Mouse (Mus musculus) heart, embryonic 10.5 days (tissue): ENCODE measurements around the gene Csrnp3. TPM values are rescaled to one million over a fixed set of nuclear protein-coding genes. Genes with fewer than 3 reads are reported as not detected.

Source experiments
- DNase-seq: peaks from one replicate; pipeline ENCODE4 v3.0.0-alpha.2; 2017; ENCODE audit warnings: low spot score
- H3K27ac ChIP-seq: fragments of 300-500 bp; sonication (generic); 2 replicates; pipeline ENCODE4 v1.5.1; 2016; ENCODE audit warnings: mild to moderate bottlenecking
- H3K27me3 ChIP-seq: fragments of 300-500 bp; sonication (generic); 2 replicates; pipeline ENCODE4 v1.6.1; 2016; ENCODE audit warnings: mild to moderate bottlenecking; ENCODE audit not compliant: poor library complexity, insufficient read depth, severe bottlenecking
- H3K36me3 ChIP-seq: fragments of 300-500 bp; sonication (generic); 2 replicates; pipeline ENCODE4 v1.6.1; 2016; ENCODE audit warnings: mild to moderate bottlenecking, moderate library complexity
- H3K4me1 ChIP-seq: fragments of 300-500 bp; sonication (generic); 2 replicates; pipeline ENCODE4 v1.6.1; 2016; ENCODE audit warnings: mild to moderate bottlenecking
- H3K4me3 ChIP-seq: fragments of 300-500 bp; sonication (generic); 2 replicates; pipeline ENCODE4 v1.5.1; 2016; ENCODE audit warnings: mild to moderate bottlenecking, moderate library complexity
- H3K9me3 ChIP-seq: fragments of 300-500 bp; sonication (generic); 2 replicates; pipeline ENCODE4 v1.6.1; 2016; ENCODE audit warnings: mild to moderate bottlenecking, moderate library complexity
- WGBS: fragments of 180-500 bp; shearing (Covaris S2); methylation state at CpG from one replicate; pipeline ENCODE4 v1.1.7; 2016; 5-methylcytosine and 5-hydroxymethylcytosine counted together
- polyA plus RNA-seq: library from polyadenylated mRNA; unstranded; fragments of >200 nt; fragmentation: Nextera tagmentation; extraction: Ambion mirVana; gene quantifications from 2 replicates; pipeline ENCODE4 v1.2.1, GENCODE M21; 2016

Csrnp3 gene
- polyA plus RNA-seq, 1 experiment from 2014 or later: 2.2 TPM

DNA sequence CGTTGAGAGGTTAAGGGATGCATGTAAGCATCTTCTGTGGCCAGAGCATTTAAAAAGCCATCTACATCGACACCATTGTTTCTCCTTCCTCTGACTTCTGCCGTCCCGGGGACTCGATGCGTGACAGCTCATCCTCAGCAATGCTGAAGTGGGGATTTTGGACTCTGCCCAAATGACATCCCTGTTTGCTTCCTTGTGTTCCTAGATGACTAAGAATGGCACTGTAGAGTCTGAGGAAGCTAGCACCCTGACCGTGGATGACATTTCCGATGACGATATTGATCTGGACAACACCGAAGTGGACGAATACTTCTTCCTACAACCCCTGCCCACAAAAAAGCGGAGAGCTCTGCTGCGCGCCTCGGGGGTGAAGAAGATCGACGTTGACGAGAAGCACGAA, 173.7 kb downstream of the Csrnp3 start:
- Histone ChIP-seq H3K27me3 (no peaks in the 10 kb centered on the region), H3K4me3 (no peak overlapping the region), H3K9me3 (no peaks in the 10 kb centered on the region), H3K4me1 (no peaks in the 10 kb centered on the region), H3K27ac (no peak overlapping the region), H3K36me3 (no peaks in the 10 kb centered on the region)
- whole genome bisulfite sequencing: 91% methylated on average over 19 of the region's 19 CpGs
- no peak for DNase-seq

DNA sequence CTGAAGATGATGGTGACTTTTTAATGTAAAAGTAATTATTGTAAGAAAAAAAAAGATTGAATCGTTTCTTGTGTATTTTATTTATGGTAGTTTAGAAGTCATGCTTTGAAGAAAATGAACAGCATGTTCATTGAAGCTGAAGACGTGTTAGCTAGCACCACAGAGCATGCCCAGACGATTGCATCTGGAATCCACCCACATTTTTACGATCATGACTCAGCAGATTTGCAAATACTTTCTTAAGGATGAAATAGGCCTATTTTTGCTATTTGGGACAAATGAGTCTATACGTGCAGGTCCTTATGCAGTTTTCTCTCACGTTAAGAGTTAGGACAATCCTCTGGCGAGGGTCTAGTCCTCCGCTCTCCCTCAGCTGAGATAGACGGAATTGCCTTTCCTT, 177.9 kb downstream of the Csrnp3 start:
- no peaks in the 10 kb centered on the region for H3K9me3 ChIP-seq
- no peaks in the 10 kb centered on the region; the same call in 1 of the 2 replicates for H3K4me1 ChIP-seq
- no peaks in the 10 kb centered on the region for H3K27me3 ChIP-seq
- H3K4me3 ChIP-seq: no peak overlapping the region
- H3K36me3 ChIP-seq: no peaks in the 10 kb centered on the region
- WGBS: 89% methylated on average over 9 of the region's 9 CpGs
- no peak overlapping the region for H3K27ac ChIP-seq
- DNase-seq: no peak

DNA sequence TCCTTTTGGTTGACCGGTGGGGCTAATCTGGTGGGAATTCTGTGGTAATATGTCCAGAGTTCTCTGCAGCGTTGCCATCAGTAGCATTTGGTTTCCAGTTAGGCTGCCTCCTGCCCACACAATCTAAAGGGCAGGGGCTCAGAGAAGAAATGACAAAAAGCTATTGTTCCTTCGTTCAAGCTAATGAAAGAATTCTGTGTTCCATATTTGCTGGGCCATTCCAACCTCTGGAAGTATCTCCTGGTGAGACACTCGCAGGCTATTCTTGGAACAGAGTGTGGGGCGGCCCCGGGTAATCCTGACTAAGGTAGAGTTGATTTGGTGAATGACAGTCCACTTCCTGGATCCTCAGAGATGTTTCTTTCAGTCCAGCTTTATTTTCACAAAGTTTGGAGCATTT, 179.3 kb downstream of the Csrnp3 start:
- Histone ChIP-seq H3K36me3 (no peaks in the 10 kb centered on the region), H3K4me1 (no peaks in the 10 kb centered on the region; the same call in 1 of the 2 replicates), H3K27ac (no peak overlapping the region), H3K4me3 (no peak overlapping the region), H3K27me3 (no peaks in the 10 kb centered on the region), H3K9me3 (no peaks in the 10 kb centered on the region)
- WGBS: 65% methylated on average over 6 of the region's 6 CpGs
- DNase-seq: no peak

DNA sequence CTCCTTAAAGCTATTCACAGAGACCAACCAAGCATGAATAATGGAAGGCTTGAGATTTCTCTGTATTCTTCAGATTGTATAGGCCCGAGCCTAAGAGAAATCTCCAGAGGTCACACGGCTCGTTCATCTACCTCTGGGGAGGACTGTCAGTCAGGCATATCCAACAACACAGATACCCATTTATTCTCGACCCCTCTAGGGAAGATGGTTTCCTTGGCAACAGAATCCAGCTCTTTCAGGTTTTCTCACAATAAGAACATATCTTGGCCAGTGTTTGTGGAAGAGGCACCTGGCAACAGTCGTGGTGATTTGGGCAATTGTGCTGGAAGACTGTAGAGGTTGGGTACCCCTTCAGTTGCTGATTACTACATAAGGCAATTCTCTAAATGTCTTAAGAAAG, 183.2 kb downstream of the Csrnp3 start:
- H3K36me3 ChIP-seq: no peaks in the 10 kb centered on the region
- H3K27me3 ChIP-seq: no peaks in the 10 kb centered on the region
- no peak for DNase-seq
- H3K4me1 ChIP-seq: no peaks in the 10 kb centered on the region; the same call in 1 of the 2 replicates
- H3K27ac ChIP-seq: no peak overlapping the region
- no peaks in the 10 kb centered on the region for H3K9me3 ChIP-seq
- no peak overlapping the region for H3K4me3 ChIP-seq
- 67% methylated on average over 5 of the region's 5 CpGs for whole genome bisulfite sequencing

DNA sequence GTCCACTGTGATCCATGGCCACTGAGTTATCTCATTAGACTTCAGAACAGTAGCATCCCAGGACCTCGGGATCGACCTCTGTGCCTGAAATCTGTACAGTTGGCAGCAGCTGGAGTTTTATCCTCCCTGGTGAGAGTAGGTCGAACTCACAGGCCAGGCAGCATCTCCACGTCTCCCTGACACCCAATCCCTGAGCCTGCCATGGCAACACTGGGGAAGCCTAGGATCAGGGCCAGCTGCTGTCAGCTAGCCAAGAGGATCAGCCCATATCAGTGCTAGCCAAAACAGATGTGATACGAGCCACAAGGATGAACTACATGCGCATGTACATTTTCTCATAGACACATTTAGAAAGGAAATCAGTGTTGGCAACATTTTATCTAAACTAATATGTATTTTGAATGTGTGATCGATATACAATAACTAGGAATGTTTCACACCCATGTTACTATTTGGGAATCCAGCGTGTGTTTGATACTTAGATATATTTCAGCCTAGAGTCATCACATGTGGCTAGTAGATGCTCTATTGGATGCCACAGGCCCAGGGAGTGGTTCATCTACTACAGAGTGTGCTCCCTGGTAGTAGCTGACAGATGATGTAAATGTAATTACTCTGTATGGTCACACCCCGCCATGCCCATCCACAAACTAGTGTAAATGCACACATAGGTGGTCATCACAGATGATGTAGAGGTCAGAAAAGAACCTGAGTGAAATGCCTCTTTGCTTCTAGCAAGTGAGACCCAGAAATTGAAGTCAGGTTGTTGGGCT, 189.5 kb downstream of the Csrnp3 start:
- Histone ChIP-seq H3K27me3 (no peaks in the 10 kb centered on the region), H3K36me3 (no peaks in the 10 kb centered on the region), H3K4me3 (no peak overlapping the region), H3K9me3 (no peaks in the 10 kb centered on the region), H3K4me1 (no peaks in the 10 kb centered on the region), H3K27ac (no peak overlapping the region)
- no peak for DNase-seq
- WGBS: 73% methylated on average over 9 of the region's 9 CpGs

DNA sequence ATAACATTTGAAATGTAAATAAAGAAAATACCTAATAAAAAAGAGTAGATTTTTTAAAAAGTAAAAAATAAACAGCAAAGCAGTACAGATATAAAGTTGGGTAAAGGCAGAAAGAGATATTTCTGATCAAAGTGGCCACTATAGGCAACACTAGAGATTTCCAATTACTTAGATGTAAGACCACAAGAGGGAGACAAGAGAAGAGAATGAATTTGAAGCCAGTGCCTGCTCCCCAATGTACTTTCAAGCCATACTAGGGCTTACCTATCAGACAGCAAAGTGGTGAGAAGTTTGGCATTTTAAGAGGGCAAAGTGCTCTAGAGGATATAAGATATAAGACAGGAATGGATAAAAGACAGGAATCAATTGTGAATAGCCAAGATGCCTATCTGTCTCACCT, 195.0 kb downstream of the Csrnp3 start:
- H3K36me3 ChIP-seq: no peaks in the 10 kb centered on the region
- no peaks in the 10 kb centered on the region for H3K27me3 ChIP-seq
- no peaks in the 10 kb centered on the region for H3K9me3 ChIP-seq
- no peak for DNase-seq
- no peaks in the 10 kb centered on the region for H3K4me1 ChIP-seq
- no peak overlapping the region for H3K27ac ChIP-seq
- no peak overlapping the region for H3K4me3 ChIP-seq

DNA sequence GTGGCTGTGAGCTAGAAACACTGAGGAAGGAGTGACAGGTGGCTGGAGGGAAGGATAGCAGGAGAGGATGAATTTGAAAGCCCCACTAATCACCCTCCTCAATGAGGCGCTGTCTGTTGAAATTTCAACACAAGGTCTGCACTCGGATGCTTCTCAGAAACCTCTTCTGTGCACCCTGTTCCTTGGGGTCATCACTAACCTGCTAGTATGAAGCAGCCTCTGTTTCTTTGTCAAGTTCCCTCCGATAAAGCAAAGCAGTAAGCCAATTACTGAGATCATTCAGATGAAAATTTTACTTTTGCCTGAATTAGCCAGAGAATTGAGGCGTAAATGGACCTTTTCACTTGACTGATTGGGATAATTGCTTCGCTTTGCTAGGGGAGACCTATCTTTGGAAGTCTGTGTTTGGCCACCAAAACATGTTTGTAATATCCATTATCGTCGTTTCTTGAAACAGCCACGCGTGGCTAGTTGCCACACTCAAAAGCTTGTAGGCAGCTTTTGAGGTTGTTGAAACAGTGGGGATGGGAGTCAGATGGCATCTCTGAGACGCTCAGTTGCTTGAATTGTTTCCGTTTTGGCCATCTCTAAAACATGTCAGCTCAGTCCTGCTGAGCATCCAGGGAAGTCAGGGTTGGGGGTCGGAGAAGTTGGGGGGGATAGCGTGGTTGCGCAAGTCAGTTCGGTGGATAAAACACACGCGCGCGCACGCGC, 195.8 kb downstream of the Csrnp3 start:
- Histone ChIP-seq H3K36me3 (no peaks in the 10 kb centered on the region), H3K27me3 (no peaks in the 10 kb centered on the region), H3K4me3 (no peak overlapping the region), H3K4me1 (no peaks in the 10 kb centered on the region), H3K9me3 (no peaks in the 10 kb centered on the region), H3K27ac (no peak overlapping the region)
- 92% methylated on average over 21 of the region's 21 CpGs for WGBS
- DNase-seq: no peak

DNA sequence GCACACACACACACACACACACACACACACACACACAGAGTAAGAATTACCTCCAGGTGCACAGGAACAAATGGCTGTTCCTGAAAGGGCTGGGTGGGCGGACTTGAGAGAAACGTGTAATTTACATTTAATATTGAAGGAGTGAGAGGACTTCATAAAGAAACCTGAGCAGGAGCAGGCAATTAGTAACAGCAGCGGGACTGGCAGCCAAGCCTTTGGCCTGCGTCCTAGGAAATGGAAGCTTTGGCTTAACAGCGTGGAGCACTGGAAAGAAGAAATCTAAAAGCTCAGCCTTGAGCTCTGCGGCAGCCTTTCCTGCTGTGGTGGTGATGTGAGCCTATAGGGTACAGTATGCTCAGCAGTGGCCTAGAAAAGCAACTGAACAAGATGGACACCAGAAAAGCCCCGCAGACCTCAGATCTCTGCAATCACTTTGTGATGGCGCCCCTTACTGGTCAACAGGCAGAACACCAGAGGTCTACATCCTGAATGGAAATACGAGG, 196.4 kb downstream of the Csrnp3 start:
- no peaks in the 10 kb centered on the region for H3K9me3 ChIP-seq
- WGBS: 72% methylated on average over 9 of the region's 9 CpGs
- H3K4me3 ChIP-seq: no peak overlapping the region
- no peaks in the 10 kb centered on the region for H3K36me3 ChIP-seq
- H3K27me3 ChIP-seq: no peaks in the 10 kb centered on the region
- H3K4me1 ChIP-seq: no peaks in the 10 kb centered on the region
- H3K27ac ChIP-seq: no peak overlapping the region
- no peak for DNase-seq

DNA sequence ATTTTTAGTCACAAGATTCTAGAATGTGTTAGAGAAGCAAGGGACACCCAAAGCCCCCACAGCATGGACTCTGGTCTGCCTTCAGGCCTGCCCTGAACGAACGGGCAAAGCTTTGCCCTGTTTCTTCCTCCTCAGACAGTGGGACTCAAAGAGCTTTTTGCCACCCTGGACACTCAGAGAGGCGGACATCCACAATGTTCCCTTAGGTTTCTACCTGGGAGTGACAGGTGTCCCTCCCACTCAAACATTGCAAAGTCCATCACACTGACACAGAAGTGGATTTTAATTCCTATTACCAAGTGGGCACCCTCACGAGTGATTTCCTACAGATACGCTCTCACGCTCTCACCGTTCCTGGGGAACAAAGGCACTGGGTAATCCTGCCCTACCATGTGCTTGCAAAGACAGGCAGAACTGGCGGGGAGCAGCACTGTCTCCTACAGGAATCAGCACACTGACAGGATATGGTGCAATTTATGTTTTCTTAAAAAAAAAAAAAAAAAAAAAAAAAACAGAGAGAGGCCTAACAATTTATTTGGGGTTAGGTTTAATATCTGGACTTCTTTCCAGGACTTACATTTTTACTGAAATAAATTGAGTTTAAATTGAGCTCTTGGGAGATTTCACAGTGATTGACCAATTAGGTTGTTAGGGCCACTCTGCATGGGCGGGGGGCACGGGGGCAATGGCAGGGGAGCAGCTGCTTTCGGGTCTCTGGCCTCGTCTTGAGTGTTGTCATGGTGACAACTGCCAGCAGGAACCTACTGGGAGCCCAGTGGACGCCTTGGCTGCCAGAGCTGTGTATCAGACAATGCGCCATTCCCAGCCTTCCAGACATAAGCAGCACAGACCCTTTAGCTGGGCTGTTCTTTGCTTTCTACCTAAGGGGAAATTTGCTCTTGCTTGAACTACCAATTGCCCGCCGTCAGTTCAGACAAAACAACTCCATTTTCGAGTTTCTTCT, 198.2 kb downstream of the Csrnp3 start:
- no peaks in the 10 kb centered on the region for H3K9me3 ChIP-seq
- 71% methylated on average over 17 of the region's 17 CpGs for WGBS
- H3K27ac ChIP-seq: no peak overlapping the region
- H3K36me3 ChIP-seq: no peaks in the 10 kb centered on the region
- H3K4me1 ChIP-seq: no peaks in the 10 kb centered on the region
- H3K4me3 ChIP-seq: no peak overlapping the region
- DNase-seq: no peak
- no peaks in the 10 kb centered on the region for H3K27me3 ChIP-seq

DNA sequence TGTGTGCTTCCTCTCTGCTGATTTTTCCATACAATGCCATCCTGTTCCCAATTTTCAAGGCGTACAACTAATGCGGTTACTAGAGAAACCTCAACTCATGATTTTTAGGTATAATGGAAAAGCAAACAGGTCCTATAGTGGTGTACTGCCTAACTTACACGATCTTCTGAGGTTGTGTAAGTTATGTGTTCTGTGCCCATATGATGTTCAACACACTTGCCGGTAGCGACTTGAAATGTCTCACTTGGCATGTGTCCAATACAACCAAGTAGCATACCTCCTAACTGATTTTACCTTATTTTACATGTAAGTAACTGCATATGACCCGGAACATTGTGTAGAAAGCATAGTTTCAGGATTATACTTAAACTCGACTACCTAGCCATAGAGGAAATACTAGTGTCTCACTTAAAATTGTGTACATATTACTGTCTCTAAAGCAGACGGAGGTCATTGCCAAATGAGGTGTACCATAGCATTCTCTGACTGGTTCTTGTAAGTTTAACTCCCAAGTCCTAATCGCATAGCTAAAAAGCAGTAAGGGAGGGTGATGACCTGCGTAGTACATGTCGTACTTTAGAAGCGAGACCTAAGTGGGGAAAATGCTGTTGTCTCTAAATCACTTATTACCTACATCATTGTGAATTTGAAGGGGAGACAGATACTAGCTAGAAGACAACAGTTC, 199.0 kb downstream of the Csrnp3 start:
- WGBS: 90% methylated on average over 12 of the region's 12 CpGs

DNA sequence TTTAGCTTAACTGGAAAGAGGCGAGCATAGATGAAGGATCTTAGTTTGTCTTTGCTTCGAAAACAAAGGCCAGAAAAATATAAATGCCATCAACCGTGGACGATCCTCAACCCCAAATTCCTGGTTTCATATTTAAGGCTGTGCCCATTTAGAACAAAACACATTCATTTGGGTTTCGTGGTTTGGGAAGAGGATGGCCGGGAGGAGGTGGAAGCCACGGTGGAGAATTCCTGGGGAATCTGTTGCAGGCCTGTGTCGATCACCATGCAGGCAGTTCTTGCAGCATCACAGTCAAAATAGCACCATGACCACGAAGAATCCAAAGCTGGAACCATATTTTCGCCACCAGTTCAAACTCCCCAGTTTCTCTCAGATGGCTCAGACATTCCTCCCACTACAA, 217.7 kb downstream of the Csrnp3 start:
- Histone ChIP-seq H3K4me1 (no peaks in the 10 kb centered on the region), H3K27me3 (no peaks in the 10 kb centered on the region), H3K36me3 (no peaks in the 10 kb centered on the region), H3K9me3 (no peaks in the 10 kb centered on the region), H3K4me3 (no peak overlapping the region), H3K27ac (no peak overlapping the region)
- 82% methylated on average over 10 of the region's 10 CpGs for WGBS
- DNase-seq: no peak

More for the DNA sequence above, 199.0 kb downstream of the Csrnp3 start:
- no peaks in the 10 kb centered on the region for H3K4me1 ChIP-seq
- no peaks in the 10 kb centered on the region for H3K27me3 ChIP-seq
- no peak overlapping the region for H3K27ac ChIP-seq
- no peak for DNase-seq
- no peaks in the 10 kb centered on the region for H3K9me3 ChIP-seq
- no peaks in the 10 kb centered on the region for H3K36me3 ChIP-seq
- H3K4me3 ChIP-seq: no peak overlapping the region

DNA sequence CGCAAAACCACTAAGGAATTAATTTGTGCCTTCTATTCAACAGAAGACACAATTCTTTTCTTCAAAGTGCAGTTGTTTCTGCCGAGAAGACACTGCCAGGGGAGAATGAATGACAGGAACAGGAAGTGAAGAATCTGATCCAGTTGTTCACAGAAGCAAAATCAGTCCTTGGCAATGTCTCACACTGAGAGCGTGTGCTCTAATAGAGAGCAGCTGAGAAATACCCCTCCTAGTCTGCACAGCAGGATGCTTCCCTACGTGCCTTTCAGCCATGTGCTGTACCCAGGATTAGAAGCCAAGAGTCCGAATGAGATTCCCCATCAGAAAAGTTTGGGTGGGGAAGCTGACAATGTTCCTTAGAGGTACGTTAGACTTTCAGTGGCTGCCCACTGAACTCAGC, 223.9 kb downstream of the Csrnp3 start:
- Histone ChIP-seq H3K9me3 (no peaks in the 10 kb centered on the region), H3K27ac (no peak overlapping the region), H3K36me3 (no peaks in the 10 kb centered on the region), H3K27me3 (no peaks in the 10 kb centered on the region), H3K4me3 (no peak overlapping the region), H3K4me1 (no peaks in the 10 kb centered on the region)
- WGBS: 44% methylated on average over 6 of the region's 6 CpGs
- DNase-seq: no peak
